Mouse (Mus musculus): ENCODE results near the gene Echdc3.

Echdc3 gene

GRCm38 (mm10) chr2:6209746-6210145 is 3.1 kb downstream of the Echdc3 start:
- Histone ChIP-seq H3K36me3 (ENCODE audit: insufficient read depth, low read length) (no peaks in the 10 kb centered on the region), H3K4me1 (replicated peaks; ENCODE audit: low read depth, low read length) (peaks cover 17% of the 10 kb centered on the region), H3K27me3 (ENCODE audit: insufficient read depth, low read length) (peaks cover 19% of the 10 kb centered on the region), H3K9me3 (ENCODE audit: low read length) (no peaks in the 10 kb centered on the region), H3K4me3 (replicated peaks; ENCODE audit: low read length) (no peak overlapping the region)
- TF ChIP-seq CTCF (conservative IDR thresholded peaks at IDR 0.05; ENCODE audit: low read length) (no peak), POU5F1 (IDR thresholded peaks at IDR 0.05; ENCODE audit: borderline replicate concordance, low read length) (no peak), NANOG (IDR thresholded peaks at IDR 0.05; ENCODE audit: borderline replicate concordance, low read length) (no peak)

GRCm38 (mm10) chr2:6209116-6209515 is 3.7 kb downstream of the Echdc3 start:
- no peak for TF ChIP-seq NANOG (IDR thresholded peaks at IDR 0.05; ENCODE audit: borderline replicate concordance, low read length)
- Histone ChIP-seq H3K36me3 (ENCODE audit: insufficient read depth, low read length) (no peaks in the 10 kb centered on the region), H3K27me3 (ENCODE audit: insufficient read depth, low read length) (peaks cover 19% of the 10 kb centered on the region), H3K4me1 (replicated peaks; ENCODE audit: low read depth, low read length) (peaks cover 17% of the 10 kb centered on the region), H3K9me3 (ENCODE audit: low read length) (no peaks in the 10 kb centered on the region), H3K4me3 (replicated peaks; ENCODE audit: low read length) (no peak overlapping the region)

GRCm38 (mm10) chr2:6207736-6208135 is 5.1 kb downstream of the Echdc3 start:
- peaks cover 11% of the 10 kb centered on the region for H3K4me1 ChIP-seq (replicated peaks; ENCODE audit: low read depth, low read length)
- TF ChIP-seq CTCF (conservative IDR thresholded peaks at IDR 0.05; ENCODE audit: low read length) (no peak), NANOG (IDR thresholded peaks at IDR 0.05; ENCODE audit: borderline replicate concordance, low read length) (no peak), POU5F1 (IDR thresholded peaks at IDR 0.05; ENCODE audit: borderline replicate concordance, low read length) (no peak)
- no peak overlapping the region for H3K4me3 ChIP-seq (replicated peaks; ENCODE audit: low read length)
- H3K27me3 ChIP-seq (ENCODE audit: insufficient read depth, low read length), result peaks cover 14% of the 10 kb centered on the region
- no peaks in the 10 kb centered on the region for H3K9me3 ChIP-seq (ENCODE audit: low read length)
- no peaks in the 10 kb centered on the region for H3K36me3 ChIP-seq (ENCODE audit: insufficient read depth, low read length)

GRCm38 (mm10) chr2:6196363-6196973 is 16.4 kb downstream of the Echdc3 start:
- TF ChIP-seq POU5F1 (IDR thresholded peaks at IDR 0.05; ENCODE audit: borderline replicate concordance, low read length) (no peak), NANOG (IDR thresholded peaks at IDR 0.05; ENCODE audit: borderline replicate concordance, low read length) (no peak), CTCF (conservative IDR thresholded peaks at IDR 0.05; ENCODE audit: low read length) (no peak)
- Histone ChIP-seq H3K9me3 (ENCODE audit: low read length) (no peaks in the 10 kb centered on the region), H3K4me1 (replicated peaks; ENCODE audit: low read depth, low read length) (peaks cover 6% of the 10 kb centered on the region; the same call in 1 of the 2 replicates), H3K4me3 (replicated peaks; ENCODE audit: low read length) (no peak overlapping the region), H3K27me3 (ENCODE audit: insufficient read depth, low read length) (no peaks in the 10 kb centered on the region), H3K36me3 (ENCODE audit: insufficient read depth, low read length) (no peaks in the 10 kb centered on the region)

- peaks cover 6% of the 10 kb centered on the region; the same call in 1 of the 2 replicates for H3K27me3 ChIP-seq (ENCODE audit: insufficient read depth, low read length)
- no peaks in the 10 kb centered on the region for H3K36me3 ChIP-seq (ENCODE audit: insufficient read depth, low read length)
- no peaks in the 10 kb centered on the region for H3K9me3 ChIP-seq (ENCODE audit: low read length)
- peaks cover 6% of the 10 kb centered on the region; the same call in 1 of the 2 replicates for H3K4me1 ChIP-seq (replicated peaks; ENCODE audit: low read depth, low read length)
- TF ChIP-seq NANOG (IDR thresholded peaks at IDR 0.05; ENCODE audit: borderline replicate concordance, low read length), result no peak
- no peak for TF ChIP-seq CTCF (conservative IDR thresholded peaks at IDR 0.05; ENCODE audit: low read length)
- no peak for TF ChIP-seq POU5F1 (IDR thresholded peaks at IDR 0.05; ENCODE audit: borderline replicate concordance, low read length)
- no peak overlapping the region for H3K4me3 ChIP-seq (replicated peaks; ENCODE audit: low read length)
These were observed 17.2 kb downstream of the Echdc3 start for GRCm38 (mm10) chr2:6195468-6196239.

- Histone ChIP-seq H3K36me3 (ENCODE audit: insufficient read depth, low read length) (no peaks in the 10 kb centered on the region), H3K9me3 (ENCODE audit: low read length) (no peaks in the 10 kb centered on the region), H3K4me3 (replicated peaks; ENCODE audit: low read length) (no peak overlapping the region), H3K27me3 (ENCODE audit: insufficient read depth, low read length) (peaks cover 13% of the 10 kb centered on the region; the same call in 1 of the 2 replicates), H3K4me1 (replicated peaks; ENCODE audit: low read depth, low read length) (peaks cover 6% of the 10 kb centered on the region; the same call in 1 of the 2 replicates)
- TF ChIP-seq CTCF (conservative IDR thresholded peaks at IDR 0.05; ENCODE audit: low read length), result no peak
- no peak for TF ChIP-seq POU5F1 (IDR thresholded peaks at IDR 0.05; ENCODE audit: borderline replicate concordance, low read length)
- no peak for TF ChIP-seq NANOG (IDR thresholded peaks at IDR 0.05; ENCODE audit: borderline replicate concordance, low read length)
These were observed 18.3 kb downstream of the Echdc3 start for GRCm38 (mm10) chr2:6194497-6194896.

GRCm38 (mm10) chr2:6193591-6193973 is 19.3 kb downstream of the Echdc3 start:
- peaks cover 6% of the 10 kb centered on the region; the same call in 1 of the 2 replicates for H3K4me1 ChIP-seq (replicated peaks; ENCODE audit: low read depth, low read length)
- no peak for TF ChIP-seq POU5F1 (IDR thresholded peaks at IDR 0.05; ENCODE audit: borderline replicate concordance, low read length)
- H3K9me3 ChIP-seq (ENCODE audit: low read length), result no peaks in the 10 kb centered on the region
- no peak overlapping the region for H3K4me3 ChIP-seq (replicated peaks; ENCODE audit: low read length)
- H3K27me3 ChIP-seq (ENCODE audit: insufficient read depth, low read length), result peaks cover 13% of the 10 kb centered on the region; the same call in 1 of the 2 replicates
- no peaks in the 10 kb centered on the region for H3K36me3 ChIP-seq (ENCODE audit: insufficient read depth, low read length)

- TF ChIP-seq POU5F1 (IDR thresholded peaks at IDR 0.05; ENCODE audit: borderline replicate concordance, low read length) (no peak), CTCF (conservative IDR thresholded peaks at IDR 0.05; ENCODE audit: low read length) (peak; percentile 73)
- Histone ChIP-seq H3K27me3 (ENCODE audit: insufficient read depth, low read length) (peaks cover 13% of the 10 kb centered on the region; the same call in 1 of the 2 replicates), H3K36me3 (ENCODE audit: insufficient read depth, low read length) (no peaks in the 10 kb centered on the region), H3K4me1 (replicated peaks; ENCODE audit: low read depth, low read length) (peaks cover 6% of the 10 kb centered on the region; the same call in 1 of the 2 replicates), H3K4me3 (replicated peaks; ENCODE audit: low read length) (no peak overlapping the region), H3K9me3 (ENCODE audit: low read length) (no peaks in the 10 kb centered on the region)
These were observed 19.8 kb downstream of the Echdc3 start for GRCm38 (mm10) chr2:6192820-6193590.
